Mouse (Mus musculus) left cerebral cortex, postnatal 36 days (tissue): ENCODE results near the gene Snx27. TPM values are rescaled to one million over a fixed set of nuclear protein-coding genes. Genes with fewer than 3 reads are reported as not detected.

Experiments used
- DNase-seq, 2 experiments: peaks; one replicate each; pipeline ENCODE4 v3.0.0; 2021 to 2022; ENCODE audit warnings: low spot score in 2 of 2, mixed read lengths in 1 of 2
- intact Hi-C: fragments of 180-260 bp; cut with DNase I; formaldehyde crosslinking; loops from one replicate; pipeline ENCODE4 v1.15.1; 2025
- total RNA-seq, 2 experiments: library from RNA; stranded (reverse); gene quantifications; 2 replicates each; pipeline ENCODE4 v1.2.3; 2021

Snx27 gene
- total RNA-seq, result 100 to 1,000 TPM in 1 of 2 experiments, 10 to 100 TPM in 1; 92.3 to 102 TPM

- peak; percentile 88 to 93 for DNase-seq
- intact Hi-C loops, result loop anchor here (1.0 to 10.0 kb wide), 2 partner anchors 138 to 255 kb away; partner anchors contain the start of genes Mrpl9, Oaz3 and Pogz
Measured at GRCm38 (mm10) chr3:94582456-94582891, at the start of gene Snx27. TSS of gene Snx27 (minus strand) at chr3:94582716.

GRCm38 (mm10) chr3:94629876-94630275 is 47.4 kb upstream of the Snx27 start:
- no peak for DNase-seq
- intact Hi-C loops, result no loop called here

DNA sequence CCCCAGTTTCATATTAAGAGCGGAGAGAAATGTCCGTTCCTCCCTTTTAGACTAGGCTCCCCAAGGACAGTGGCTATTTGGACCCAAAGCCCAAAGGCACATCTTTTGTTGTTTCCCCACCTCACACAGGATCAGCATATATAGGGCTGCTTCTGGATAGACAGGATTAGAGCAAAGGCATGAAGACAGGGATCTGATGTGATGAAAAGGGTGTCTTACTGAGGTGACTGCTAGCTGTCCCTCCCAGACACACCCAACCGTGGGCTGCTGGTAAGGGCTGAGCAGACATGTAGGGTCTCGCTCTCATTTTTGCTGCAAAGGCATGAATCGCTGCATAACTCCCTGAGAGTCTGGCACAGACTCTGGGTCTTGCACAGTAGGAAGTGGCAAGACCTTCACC is 46.2 kb upstream of the Snx27 start:
- DNase-seq, result no peak
- intact Hi-C loops, result no loop called here

DNA sequence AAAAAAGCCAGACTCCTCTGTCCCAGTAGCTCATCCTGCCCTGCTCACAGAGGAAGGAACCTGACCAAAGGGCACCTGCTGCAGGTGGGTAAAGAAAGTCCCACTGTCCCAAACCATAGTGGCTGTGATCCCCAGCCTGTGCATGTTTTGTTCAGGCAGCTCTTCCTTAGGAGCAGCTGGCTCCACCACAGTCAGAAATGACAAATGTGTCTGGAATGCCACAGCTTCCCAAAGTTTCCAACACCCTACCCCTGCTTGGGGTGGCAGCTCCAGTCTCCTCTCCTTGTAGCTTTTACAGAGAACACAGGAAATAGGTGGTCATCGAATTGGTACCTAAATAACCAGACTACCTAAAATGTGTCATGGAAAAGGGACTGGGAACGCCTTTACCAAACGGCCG is 41.8 kb upstream of the Snx27 start:
- no peak for DNase-seq
- intact Hi-C loops, result no loop called here

DNA sequence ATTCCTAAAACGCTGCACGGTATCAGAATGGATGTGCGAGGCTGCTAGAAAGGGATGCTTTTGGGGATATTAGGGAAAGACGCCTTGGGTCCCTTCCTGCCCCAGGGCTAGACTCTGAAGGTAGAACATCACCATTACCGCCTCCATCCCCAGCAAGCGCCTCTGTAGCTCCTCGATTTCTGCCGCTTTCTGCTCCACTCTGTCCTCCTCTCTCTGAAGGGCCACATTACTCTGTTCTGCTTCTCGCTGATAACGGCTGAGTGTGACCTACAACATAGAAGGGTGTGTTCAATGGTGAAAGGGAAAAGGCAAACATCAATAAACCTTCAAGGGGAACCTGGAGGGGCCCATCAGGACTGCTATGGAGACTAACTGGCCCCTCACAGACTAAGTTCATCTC is 40.0 kb upstream of the Snx27 start:
- intact Hi-C loops, result no loop called here
- no peak for DNase-seq

DNA sequence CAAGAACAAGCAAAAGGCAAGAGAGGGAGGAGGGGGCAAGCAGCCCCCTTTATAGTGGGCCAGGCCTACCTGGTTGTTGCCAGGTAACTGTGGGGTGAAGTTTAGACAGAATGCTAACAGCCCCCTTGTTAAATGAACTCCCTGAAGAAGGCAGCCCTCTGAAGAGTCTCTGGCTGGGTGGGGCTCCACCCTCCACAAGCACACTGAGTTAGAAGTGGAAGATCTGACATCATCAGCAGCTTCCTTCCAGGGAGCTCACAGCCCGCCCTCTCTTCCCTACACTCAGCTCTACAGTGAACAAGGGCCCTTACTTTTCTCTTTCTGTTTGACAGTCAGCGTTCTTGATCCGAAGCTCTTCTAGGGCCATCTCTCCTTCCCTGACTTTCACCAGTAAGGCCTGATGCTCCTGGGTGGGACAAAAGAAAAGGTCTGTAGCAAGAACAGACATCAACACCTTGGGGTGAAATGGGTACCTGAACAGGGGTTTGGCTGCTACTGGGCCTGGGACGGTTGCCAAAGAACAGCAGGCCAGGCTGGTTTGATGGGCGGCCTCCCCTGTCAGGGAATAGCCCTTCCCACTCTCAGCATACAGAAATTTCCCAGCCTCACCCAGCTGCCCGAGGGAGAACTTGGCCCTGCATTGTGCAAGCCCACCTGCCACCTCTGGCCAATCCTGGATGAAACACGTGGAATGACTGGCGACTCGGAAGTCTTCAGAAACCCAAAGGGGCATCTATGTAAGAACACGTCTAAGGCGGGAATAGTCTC is 39.4 kb upstream of the Snx27 start:
- intact Hi-C loops, result no loop called here
- no peak for DNase-seq

GRCm38 (mm10) chr3:94616717-94617116 is 34.2 kb upstream of the Snx27 start:
- intact Hi-C loops, result loop anchor here (10.0 kb wide), 1 partner anchor 288 kb away; no protein-coding TSS in a partner anchor
- no peak for DNase-seq

DNA sequence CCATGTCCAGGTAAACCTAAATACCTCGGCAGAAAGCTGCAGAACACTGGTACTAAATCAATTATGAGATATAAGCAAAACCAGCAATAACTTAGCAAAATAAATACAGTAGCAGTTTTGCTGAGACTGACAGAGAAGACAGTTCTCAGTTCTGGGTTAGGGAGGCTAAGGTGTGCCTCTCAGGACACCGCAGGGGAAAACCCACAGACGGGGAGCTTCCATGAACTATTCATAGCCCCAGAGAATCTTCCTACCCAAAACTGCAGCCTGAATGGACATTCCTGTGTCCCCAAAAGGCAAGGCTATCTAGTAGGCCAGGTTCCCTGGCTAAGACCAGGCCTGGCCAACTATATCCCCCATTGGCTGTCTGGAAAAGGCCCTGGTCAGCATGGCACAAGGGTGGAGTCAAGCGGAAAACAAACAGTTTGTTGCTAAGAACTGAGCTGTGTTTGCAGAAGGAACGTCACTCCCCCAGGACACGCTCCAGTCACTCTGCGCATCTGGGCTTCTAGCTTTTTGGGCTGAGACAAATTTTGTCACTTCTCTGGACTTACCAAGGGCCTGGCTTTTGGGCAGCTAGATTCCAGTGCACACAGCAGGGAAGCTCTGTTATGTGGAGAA is 30.9 kb upstream of the Snx27 start:
- intact Hi-C loops, result loop anchor here (10.0 kb wide), 1 partner anchor 291 kb away; no protein-coding TSS in a partner anchor
- no peak for DNase-seq

DNA sequence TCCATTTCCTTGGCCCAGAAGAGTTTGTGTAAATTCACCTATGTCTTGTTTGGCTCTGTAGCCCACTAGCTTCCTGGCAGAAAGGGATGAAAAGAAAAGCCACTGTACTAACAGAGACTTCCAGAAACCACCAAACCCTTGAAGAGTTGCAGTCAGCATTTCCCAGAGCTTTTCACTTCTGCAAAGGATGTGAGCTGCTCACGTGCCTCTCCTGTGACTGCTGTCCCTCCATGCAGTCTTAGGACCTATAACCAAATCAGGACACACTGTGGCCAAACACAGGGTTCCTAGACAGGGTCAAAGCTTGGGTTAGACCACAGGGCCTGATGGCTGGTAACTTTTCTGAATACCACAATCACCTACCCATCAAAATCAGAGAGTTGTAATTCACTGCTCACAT is 29.8 kb upstream of the Snx27 start:
- no peak for DNase-seq
- intact Hi-C loops, result loop anchor here (10.0 kb wide), 1 partner anchor 293 kb away; no protein-coding TSS in a partner anchor

GRCm38 (mm10) chr3:94611834-94612233 is 29.3 kb upstream of the Snx27 start:
- no peak for DNase-seq
- intact Hi-C loops, result loop anchor here (10.0 kb wide), 1 partner anchor 293 kb away; no protein-coding TSS in a partner anchor

GRCm38 (mm10) chr3:94611343-94611742 is 28.8 kb upstream of the Snx27 start:
- peak; percentile 10 to 26 for DNase-seq
- intact Hi-C loops, result loop anchor here (10.0 kb wide), 1 partner anchor 293 kb away; no protein-coding TSS in a partner anchor

DNA sequence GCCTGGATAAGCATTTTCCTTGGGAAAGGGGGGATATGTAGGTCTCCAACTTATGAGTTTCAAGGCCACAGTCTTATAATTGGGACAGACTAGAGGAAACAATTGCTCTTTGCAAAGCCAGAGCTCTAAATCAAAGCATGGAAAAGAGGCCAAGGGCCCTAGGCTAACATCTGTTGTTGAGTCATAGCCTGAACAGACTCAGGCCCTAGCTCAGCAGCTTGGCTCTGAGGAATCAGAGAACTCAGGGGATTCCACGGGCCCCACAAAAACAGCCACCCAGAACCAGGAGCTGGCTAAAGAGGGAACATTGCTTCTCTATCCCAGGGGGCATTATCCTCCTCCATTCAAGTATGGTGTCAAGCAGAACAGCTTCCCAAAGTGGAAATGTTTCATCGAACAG is 28.1 kb upstream of the Snx27 start:
- intact Hi-C loops, result loop anchor here (10.0 kb wide), 1 partner anchor 294 kb away; no protein-coding TSS in a partner anchor
- no peak for DNase-seq

DNA sequence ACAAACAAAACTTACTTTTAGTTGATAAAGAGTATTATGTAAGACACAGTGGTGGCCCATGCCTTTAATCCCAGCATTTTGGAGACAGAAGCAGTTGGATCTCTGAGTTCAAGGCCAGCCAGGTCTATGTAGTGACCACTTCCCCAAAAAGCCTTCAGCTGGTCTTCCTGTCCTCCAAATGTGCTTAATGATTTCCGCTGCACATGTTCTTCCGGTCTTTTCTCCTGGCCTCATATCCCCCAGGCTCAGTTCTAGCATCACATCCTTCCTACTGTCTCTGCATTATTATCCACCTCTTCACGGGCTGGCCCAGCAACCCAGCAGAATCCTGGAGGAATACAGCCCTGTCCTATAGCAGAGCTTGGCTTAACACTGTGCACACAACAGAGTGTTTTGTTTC is 27.1 kb upstream of the Snx27 start:
- intact Hi-C loops, result loop anchor here (10.0 kb wide), 2 partner anchors 245 to 295 kb away; partner anchors contain the start of gene C2cd4d
- no peak for DNase-seq

GRCm38 (mm10) chr3:94601959-94602358 is 19.4 kb upstream of the Snx27 start:
- DNase-seq, result peak in 1 of 2 experiments; percentile 33
- intact Hi-C loops, result loop anchor here (2.0 to 10.0 kb wide), 2 partner anchors 147 to 237 kb away; partner anchors contain the start of gene C2cd4d

GRCm38 (mm10) chr3:94597224-94597779 is 14.8 kb upstream of the Snx27 start:
- intact Hi-C loops, result no loop called here
- DNase-seq, result no peak

- DNase-seq, result no peak
- intact Hi-C loops, result no loop called here
Measured at GRCm38 (mm10) chr3:94595871-94596287, 13.4 kb upstream of the Snx27 start.

GRCm38 (mm10) chr3:94591066-94591465 is 8.6 kb upstream of the Snx27 start:
- no peak for DNase-seq
- intact Hi-C loops, result no loop called here

GRCm38 (mm10) chr3:94587962-94588361 is 5.4 kb upstream of the Snx27 start:
- intact Hi-C loops, result loop anchor here (10.0 kb wide), 1 partner anchor 143 kb away; the partner anchor contains the start of genes Mrpl9 and Oaz3
- DNase-seq, result no peak

DNA sequence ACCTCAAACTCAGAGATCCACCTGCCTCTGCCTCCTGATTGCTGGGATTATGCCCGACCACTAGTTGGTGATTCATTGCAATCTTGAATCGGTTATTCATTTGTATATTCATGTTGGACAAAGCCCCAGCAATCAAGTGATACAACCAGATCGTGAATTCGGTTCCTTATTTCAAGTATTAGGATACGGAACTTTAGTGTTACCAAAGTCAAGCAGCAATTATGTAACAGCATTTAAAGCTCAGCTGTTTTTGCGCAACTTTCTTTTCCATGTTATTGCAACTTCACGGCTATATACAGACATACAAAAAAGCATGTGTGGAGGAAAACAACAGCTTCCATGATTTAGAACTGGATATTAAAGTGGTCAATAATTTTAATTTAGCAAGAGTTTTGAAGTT is 428 bp upstream of the Snx27 start:
- no peak for DNase-seq
- intact Hi-C loops, result loop anchor here (1.0 to 10.0 kb wide), 2 partner anchors 138 to 254 kb away; partner anchors contain the start of genes Mrpl9, Oaz3 and Pogz
